Mouse (Mus musculus) heart, embryonic 16.5 days (tissue): Measurements from ENCODE around the gene Rps27l. TPM values are rescaled to one million over a fixed set of nuclear protein-coding genes. Genes with fewer than 3 reads are reported as not detected.

Experiments used
- polyA plus RNA-seq: library from polyadenylated mRNA; unstranded; fragments of >200 nt; fragmentation: Nextera tagmentation; extraction: Ambion mirVana; gene quantifications from 2 replicates; pipeline ENCODE4 v1.2.1, GENCODE M21; 2015

Rps27l gene
- polyA plus RNA-seq, 1 experiment from 2014 or later, result 444 TPM

Other genes with a start within 250 kb of the Rps27l start
- gene Car12, start 232.4 kb upstream of the Rps27l start, polyA plus RNA-seq, result 0.79 and 0.81 TPM in 2 replicates
- 6.4 and 7.0 TPM in 2 replicates for gene Aph1b, start 150.6 kb upstream of the Rps27l start, polyA plus RNA-seq
- gene Gm10647, start 149.0 kb upstream of the Rps27l start, polyA plus RNA-seq, result 0.41 and 0.89 TPM in 2 replicates
- 1.6 and 2.0 TPM in 2 replicates for gene Aph1c, start 111.4 kb upstream of the Rps27l start, polyA plus RNA-seq
- 17.2 and 17.6 TPM in 2 replicates for gene Rab8b, start 26.4 kb upstream of the Rps27l start, polyA plus RNA-seq
- gene Lactb, start 29.4 kb downstream of the Rps27l start, polyA plus RNA-seq, result 5.4 and 6.3 TPM in 2 replicates
- gene Tpm1, start 103.3 kb downstream of the Rps27l start, polyA plus RNA-seq, result 5,077 and 5,310 TPM in 2 replicates